Mouse (Mus musculus) kidney, postnatal 10 days (tissue): ENCODE measurements at regions not wholly inside any gene's neighbourhood (a gene's known extent, or its start where the extent isn't known, plus 50 kb on each side); places are given as distances from the start of the nearest gene placed in this dataset.

Experiments
- DNase-seq: peaks from one replicate; pipeline ENCODE4 v3.0.0; 2021; ENCODE audit warnings: mixed read lengths

DNA sequence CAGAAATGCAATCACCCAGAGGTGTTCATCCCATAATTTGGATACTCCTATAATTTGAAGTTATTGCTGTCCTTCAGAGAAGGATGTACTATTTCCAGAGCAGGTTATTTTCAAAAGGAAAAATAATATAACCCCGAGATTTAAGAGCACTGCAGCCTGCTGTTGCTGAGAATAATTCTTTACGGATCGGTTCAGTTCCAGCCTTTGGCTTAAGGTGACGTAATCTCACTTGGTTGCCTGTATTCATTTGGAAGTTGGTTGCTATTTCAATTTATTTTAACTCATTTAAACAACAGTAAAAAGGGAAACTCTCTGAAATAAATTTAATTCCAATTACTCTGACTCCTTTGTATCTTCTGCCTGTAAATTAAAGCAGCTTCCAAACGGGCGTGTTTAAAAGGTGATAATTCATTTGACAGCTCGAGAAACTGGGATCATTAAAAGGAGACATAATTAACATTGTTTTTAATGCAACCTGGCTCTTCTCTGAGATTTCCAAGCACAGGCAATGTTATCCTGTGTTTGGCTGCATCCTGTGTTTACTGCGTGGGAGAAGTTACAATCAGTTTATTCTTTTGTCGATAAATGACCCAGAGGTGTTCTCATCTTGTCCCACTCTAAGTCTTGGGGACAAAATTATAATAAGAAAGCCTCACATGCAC lies 568.5 kb downstream of the Gm16223 start:
- DNase-seq, result no peak

GRCm38 (mm10) chr5:42656460-42656859 lies 576.5 kb upstream of the Cpeb2 start:
- DNase-seq, result no peak

- no peak for DNase-seq
Observed at GRCm38 (mm10) chr5:42659994-42660393, 573.0 kb upstream of the Cpeb2 start.

- no peak for DNase-seq
Observed at GRCm38 (mm10) chr5:42679617-42680016, 553.4 kb upstream of the Cpeb2 start.

DNA sequence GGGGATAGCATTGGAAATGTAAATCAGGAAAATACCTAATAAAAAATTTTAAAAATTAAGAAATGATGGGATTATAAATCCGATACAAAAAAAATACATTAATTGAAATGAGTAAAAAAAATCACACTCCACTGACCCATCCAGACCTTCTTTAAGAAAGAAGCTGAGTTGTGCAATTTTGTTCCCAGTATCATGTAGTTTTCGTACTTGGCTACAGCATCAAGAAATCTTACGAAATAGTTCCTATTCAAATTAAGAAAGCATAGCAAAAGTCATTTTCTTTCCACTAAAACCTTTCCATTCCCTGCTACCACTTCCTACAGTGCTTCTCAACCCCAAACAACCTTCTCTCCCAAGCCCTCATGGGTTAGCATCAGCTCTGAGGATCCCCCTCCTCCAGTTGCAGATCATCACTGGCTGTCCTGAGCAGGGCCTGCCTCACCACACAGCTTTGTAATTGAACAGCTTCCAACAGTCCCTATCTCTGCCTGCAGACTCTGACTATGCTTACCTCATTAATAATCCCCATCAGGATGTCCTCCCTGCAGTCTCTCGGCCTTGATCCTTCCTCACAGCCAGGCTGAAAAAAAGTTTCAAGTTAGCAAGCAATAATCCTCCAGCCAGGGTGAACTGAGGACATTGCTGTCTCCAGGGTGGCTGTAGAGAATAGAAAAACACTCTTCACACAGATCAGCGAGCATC lies 547.5 kb upstream of the Cpeb2 start:
- no peak for DNase-seq

- DNase-seq, result no peak
Observed at GRCm38 (mm10) chr5:42687176-42687575, 545.8 kb upstream of the Cpeb2 start.
